Mouse (Mus musculus): ENCODE data around the gene Sebox. TPM values are rescaled to one million over a fixed set of nuclear protein-coding genes. Genes with fewer than 3 reads are reported as not detected.
A peak's percentile ranks its signal among the peaks of the same experiment; 100 is the strongest.

Sebox gene
- total and polyA plus RNA-seq, 3 experiments: not detected

- Histone ChIP-seq H3K27ac (ENCODE audit: insufficient read depth, low read depth) (no peak overlapping the region), H3K9ac (ENCODE audit: insufficient read depth, low read depth) (no peak overlapping the region)
Observed at GRCm38 (mm10) chr11:78483639-78484038, 19.6 kb upstream of the Sebox start.

DNA sequence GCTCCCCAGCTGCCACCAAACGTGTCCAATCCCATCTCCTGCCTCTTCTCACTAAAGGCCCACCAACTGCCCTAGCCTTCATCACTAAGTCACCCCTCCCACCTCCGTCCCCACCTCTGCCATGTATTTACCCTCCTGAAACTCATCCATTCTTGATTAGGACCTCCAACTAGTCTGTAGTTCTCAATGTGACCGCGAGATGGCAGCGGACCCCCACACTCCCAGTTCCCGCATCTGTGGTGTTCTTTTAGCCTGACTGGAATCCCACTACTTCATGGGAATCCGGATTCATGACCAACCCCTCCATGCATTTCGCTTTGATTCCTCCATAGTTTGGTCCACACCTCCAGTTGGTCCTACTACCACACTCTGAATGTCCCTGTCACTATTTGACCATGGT lies 15.1 kb upstream of the Sebox start:
- Histone ChIP-seq H3K36me3 (replicated peaks in 1 of 2; ENCODE audit: control insufficient read depth in 1 of 2, insufficient read depth in 1 of 2, low read length in 1 of 2) (no peaks in the 10 kb centered on the region), H3K27me3 (replicated peaks) (no peaks in the 10 kb centered on the region), H3K4me1 (ENCODE audit: control insufficient read depth in 1 of 2, insufficient read depth in 2 of 2) (peaks cover 0 to 4% of the 10 kb centered on the region in 2 experiments; a peak in 1 of 4 replicates), H3K27ac (ENCODE audit: insufficient read depth, low read depth) (no peak overlapping the region), H3K9ac (ENCODE audit: insufficient read depth, low read depth) (no peak overlapping the region), H3K4me3 (replicated peaks in 1 of 3; ENCODE audit: low read depth in 2 of 3, low read length in 2 of 3, poor library complexity in 1 of 3) (no peak overlapping the region), H3K9me3 (replicated peaks; ENCODE audit: low read length) (no peaks in the 10 kb centered on the region), H3K79me2 (replicated peaks; ENCODE audit: control insufficient read depth, extremely low read depth, insufficient read depth, poor library complexity, severe bottlenecking) (no peaks in the 10 kb centered on the region), H3K4me2 (ENCODE audit: insufficient read depth, low read depth, poor library complexity, severe bottlenecking) (no peak overlapping the region)
- in situ Hi-C loops (cut with MboI; ENCODE audit: low pct_ligation_motif_present, low pct_unique_long_range_greater_than_20kb, low sequenced_read_pairs) (no loop called here), dilution Hi-C loops (cut with MboI; ENCODE audit: extremely low pct_ligation_motif_present, extremely low pct_unique_long_range_greater_than_20kb, low sequenced_read_pairs) (no loop called here)
- peak; percentile 69 for DNase-seq (ENCODE audit: extremely low read depth)
- TF ChIP-seq KAT2A (IDR thresholded peaks at IDR 0.05; ENCODE audit: insufficient replicate concordance, low read length) (no peak), MAZ (IDR thresholded peaks at IDR 0.05; ENCODE audit: low read depth, low read length) (0 out of 2 replicates have a peak, but pooled peaks have one; percentile 26), RAD21 (IDR thresholded peaks at IDR 0.05; ENCODE audit: low read depth, low read length) (peak; percentile 96), TBP (conservative IDR thresholded peaks at IDR 0.05; ENCODE audit: low read depth, low read length) (no peak), IRF4 (IDR thresholded peaks at IDR 0.05; ENCODE audit: low read depth, low read length) (peak; percentile 73; the same call in 1 of the 2 replicates), TCF12 (IDR thresholded peaks at IDR 0.05; ENCODE audit: low read depth, low read length) (no peak), CHD1 (IDR thresholded peaks at IDR 0.05; ENCODE audit: low read depth, low read length) (no peak), E2F4 (IDR thresholded peaks at IDR 0.05; ENCODE audit: insufficient replicate concordance, low read depth, low read length) (no peak), MAX (IDR thresholded peaks at IDR 0.05; ENCODE audit: low read length) (no peak), PAX5 (IDR thresholded peaks at IDR 0.05; ENCODE audit: low read length) (no peak), POLR2AphosphoS2 (IDR thresholded peaks at IDR 0.05; ENCODE audit: low read depth, low read length) (no peak), MXI1 (IDR thresholded peaks at IDR 0.05; ENCODE audit: low read depth, low read length) (no peak), ZMIZ1 (IDR thresholded peaks at IDR 0.05; ENCODE audit: low read depth, low read length) (no peak), JUN (IDR thresholded peaks at IDR 0.05; ENCODE audit: insufficient read depth, low read depth, low read length) (no peak), MAFK (IDR thresholded peaks at IDR 0.05; ENCODE audit: insufficient replicate concordance, low read length) (no peak), ZNF384 (IDR thresholded peaks at IDR 0.05; ENCODE audit: low read depth, low read length) (no peak), SMC3 (IDR thresholded peaks at IDR 0.05; ENCODE audit: low read depth, low read length) (peak; percentile 85), RCOR1 (conservative IDR thresholded peaks at IDR 0.05; ENCODE audit: low read depth, low read length) (no peak), SIN3A (IDR thresholded peaks at IDR 0.05; ENCODE audit: low read length) (no peak; the same call in 1 of the 2 replicates), ZKSCAN1 (IDR thresholded peaks at IDR 0.05; ENCODE audit: borderline replicate concordance, low read depth, low read length) (no peak), MYC (IDR thresholded peaks at IDR 0.05; ENCODE audit: low read depth, low read length) (0 out of 2 replicates have a peak, but pooled peaks have one; percentile 27), HCFC1 (IDR thresholded peaks at IDR 0.05; ENCODE audit: low read depth, low read length) (no peak), USF1 (IDR thresholded peaks at IDR 0.05; ENCODE audit: low read depth, low read length) (no peak), UBTF (IDR thresholded peaks at IDR 0.05; ENCODE audit: low read depth, low read length) (no peak), NELFE (IDR thresholded peaks at IDR 0.05; ENCODE audit: low read depth, low read length) (peak; percentile 57; the same call in 1 of the 2 replicates), ZC3H11A (IDR thresholded peaks at IDR 0.05; ENCODE audit: low read depth, low read length) (peak; percentile 56; the same call in 1 of the 2 replicates), NRF1 (IDR thresholded peaks at IDR 0.05; ENCODE audit: low read depth, low read length) (no peak), BHLHE40 (IDR thresholded peaks at IDR 0.05; ENCODE audit: low read depth, low read length) (no peak)

More at GRCm38 (mm10) chr11:78483639-78484038, 19.6 kb upstream of the Sebox start:
- Histone ChIP-seq H3K4me2 (ENCODE audit: insufficient read depth, low read depth, poor library complexity, severe bottlenecking) (no peak overlapping the region), H3K36me3 (replicated peaks in 1 of 2; ENCODE audit: control insufficient read depth in 1 of 2, insufficient read depth in 1 of 2, low read length in 1 of 2) (no peaks in the 10 kb centered on the region), H3K9me3 (replicated peaks; ENCODE audit: low read length) (no peaks in the 10 kb centered on the region), H3K4me3 (replicated peaks in 1 of 3; ENCODE audit: low read depth in 2 of 3, low read length in 2 of 3, poor library complexity in 1 of 3) (no peak overlapping the region), H3K79me2 (replicated peaks; ENCODE audit: control insufficient read depth, extremely low read depth, insufficient read depth, poor library complexity, severe bottlenecking) (no peaks in the 10 kb centered on the region), H3K4me1 (ENCODE audit: control insufficient read depth in 1 of 2, insufficient read depth in 2 of 2) (no peaks in the 10 kb centered on the region), H3K27me3 (replicated peaks) (no peaks in the 10 kb centered on the region)
- in situ Hi-C loops (cut with MboI; ENCODE audit: low pct_ligation_motif_present, low pct_unique_long_range_greater_than_20kb, low sequenced_read_pairs) (no loop called here), dilution Hi-C loops (cut with MboI; ENCODE audit: extremely low pct_ligation_motif_present, extremely low pct_unique_long_range_greater_than_20kb, low sequenced_read_pairs) (no loop called here)
- TF ChIP-seq E2F4 (IDR thresholded peaks at IDR 0.05; ENCODE audit: insufficient replicate concordance, low read depth, low read length) (no peak), CTCF (conservative IDR thresholded peaks at IDR 0.05 in 1 of 2, IDR thresholded peaks at IDR 0.05 in 1 of 2; ENCODE audit: low read depth in 2 of 2, low read length in 2 of 2) (no peak), JUND (conservative IDR thresholded peaks at IDR 0.05; ENCODE audit: low read depth, low read length) (no peak), TCF12 (IDR thresholded peaks at IDR 0.05; ENCODE audit: low read depth, low read length) (no peak), CHD2 (IDR thresholded peaks at IDR 0.05; ENCODE audit: low read length) (no peak), PAX5 (IDR thresholded peaks at IDR 0.05; ENCODE audit: low read length) (no peak), UBTF (IDR thresholded peaks at IDR 0.05; ENCODE audit: low read depth, low read length) (no peak), EP300 (IDR thresholded peaks at IDR 0.05; ENCODE audit: low read length) (no peak), BHLHE40 (IDR thresholded peaks at IDR 0.05; ENCODE audit: low read depth, low read length) (no peak), NRF1 (IDR thresholded peaks at IDR 0.05; ENCODE audit: low read depth, low read length) (no peak), ZMIZ1 (IDR thresholded peaks at IDR 0.05; ENCODE audit: low read depth, low read length) (no peak), GABPA (IDR thresholded peaks at IDR 0.05; ENCODE audit: insufficient replicate concordance, low read depth, low read length) (no peak), ZNF384 (IDR thresholded peaks at IDR 0.05; ENCODE audit: low read depth, low read length) (no peak)
- no peak for DNase-seq (ENCODE audit: extremely low read depth)

Measured in CH12.LX (cell line).